Mouse (Mus musculus): Measurements from ENCODE around the gene Vps13a.

GRCm38 (mm10) chr19:16715249-16715648 lies 65.5 kb downstream of the Vps13a start:
- TF ChIP-seq CTCF (IDR thresholded peaks at IDR 0.05; ENCODE audit: borderline replicate concordance, control insufficient read depth, extremely low read depth, insufficient read depth, low read length, poor library complexity) (no peak), POLR2A (IDR thresholded peaks at IDR 0.05; ENCODE audit: control insufficient read depth, extremely low read depth, insufficient read depth, low read length, poor library complexity) (no peak)
